Mouse (Mus musculus): Measurements from ENCODE around the gene Trim2. TPM values are rescaled to one million over a fixed set of nuclear protein-coding genes. Genes with fewer than 3 reads are reported as not detected.

Gene Trim2
- polyA plus RNA-seq, 1 experiment from 2014 or later = 25.5 TPM

GRCm38 (mm10) chr3:84125704-84126289, 180.9 kb downstream of the Trim2 start:
- H3K27ac ChIP-seq = no peak overlapping the region
- 69% methylated on average over 6 of the region's 6 CpGs for WGBS
- no peaks in the 10 kb centered on the region for H3K9me3 ChIP-seq
- no peak overlapping the region for H3K4me2 ChIP-seq
- ATAC-seq (ENCODE audit: insufficient number of reproducible peaks, insufficient read depth, low FRiP score, low TSS enrichment, low read depth) = no peak
- H3K4me3 ChIP-seq = no peak overlapping the region
- no peaks in the 10 kb centered on the region for H3K27me3 ChIP-seq
- no peaks in the 10 kb centered on the region for H3K36me3 ChIP-seq
- H3K4me1 ChIP-seq = peaks cover 29% of the 10 kb centered on the region
- H3K9ac ChIP-seq = no peak overlapping the region

GRCm38 (mm10) chr3:84123461-84123860, 183.2 kb downstream of the Trim2 start:
- Histone ChIP-seq H3K9ac (no peak overlapping the region), H3K4me3 (no peak overlapping the region), H3K4me1 (peaks cover 19% of the 10 kb centered on the region), H3K36me3 (no peaks in the 10 kb centered on the region), H3K4me2 (no peak overlapping the region), H3K27ac (no peak overlapping the region), H3K27me3 (no peaks in the 10 kb centered on the region), H3K9me3 (no peaks in the 10 kb centered on the region)
- ATAC-seq (ENCODE audit: insufficient number of reproducible peaks, insufficient read depth, low FRiP score, low TSS enrichment, low read depth) = no peak
- 58% methylated on average over 3 of the region's 3 CpGs for WGBS

- H3K9ac ChIP-seq = no peak overlapping the region
- no peak overlapping the region for H3K4me2 ChIP-seq
- no peaks in the 10 kb centered on the region for H3K36me3 ChIP-seq
- H3K9me3 ChIP-seq = no peaks in the 10 kb centered on the region
- H3K4me3 ChIP-seq = no peak overlapping the region
- peaks cover 12% of the 10 kb centered on the region; the same call in 1 of the 2 replicates for H3K4me1 ChIP-seq
- H3K27me3 ChIP-seq = no peaks in the 10 kb centered on the region
- 75% methylated on average over 7 of the region's 7 CpGs for WGBS
- ATAC-seq (ENCODE audit: insufficient number of reproducible peaks, insufficient read depth, low FRiP score, low TSS enrichment, low read depth) = no peak
- no peak overlapping the region for H3K27ac ChIP-seq
Measured at GRCm38 (mm10) chr3:84118718-84119117, 188.0 kb downstream of the Trim2 start.

- no peak for ATAC-seq (ENCODE audit: insufficient number of reproducible peaks, insufficient read depth, low FRiP score, low TSS enrichment, low read depth)
- WGBS = 59% methylated on average over 7 of the region's 7 CpGs
Measured at GRCm38 (mm10) chr3:84118178-84118577, 188.5 kb downstream of the Trim2 start.

More at GRCm38 (mm10) chr3:84118178-84118577, 188.5 kb downstream of the Trim2 start:
- H3K4me2 ChIP-seq = no peak overlapping the region
- no peak overlapping the region for H3K4me3 ChIP-seq
- H3K27me3 ChIP-seq = no peaks in the 10 kb centered on the region
- peaks cover 12% of the 10 kb centered on the region; the same call in 1 of the 2 replicates for H3K4me1 ChIP-seq
- no peak overlapping the region for H3K27ac ChIP-seq
- no peaks in the 10 kb centered on the region for H3K9me3 ChIP-seq
- H3K9ac ChIP-seq = no peak overlapping the region
- H3K36me3 ChIP-seq = no peaks in the 10 kb centered on the region

Other genes starting within 250 kb of the Trim2 start
- gene Mnd1, start 151.1 kb downstream of the Trim2 start, polyA plus RNA-seq (2015; fragmentation: Nextera tagmentation; extraction: Ambion mirVana) = 11.0 and 17.0 TPM in 2 replicates
- gene Gm6525, start 132.8 kb downstream of the Trim2 start, polyA plus RNA-seq (2015; fragmentation: Nextera tagmentation; extraction: Ambion mirVana) = 1.2 and 1.6 TPM in 2 replicates
- gene Fhdc1, start 173.6 kb upstream of the Trim2 start, polyA plus RNA-seq (2015; fragmentation: Nextera tagmentation; extraction: Ambion mirVana) = 5.9 and 6.1 TPM in 2 replicates

Data from embryonic facial prominence, embryonic 13.5 days (tissue).